Mouse (Mus musculus) heart, embryonic 16.5 days (tissue): Measurements from ENCODE around the gene Vrk3. TPM values are rescaled to one million over a fixed set of nuclear protein-coding genes. Genes with fewer than 3 reads are reported as not detected.
"Not testable (repeated sequence)": the region's sequence is repeated elsewhere in the genome, so short reads cannot be mapped to it uniquely, and the experiment has no call there.

Source experiments
- ATAC-seq: fragments of 200-750 bp; cut with Nextera tagmentation; replicated peaks from 2 replicates; pipeline ENCODE4 v1.8.0; 2017; ENCODE audit warnings: moderate number of reproducible peaks; ENCODE audit not compliant: insufficient read depth, low FRiP score; ENCODE audit errors: extremely low read depth
- H3K27ac ChIP-seq: fragments of 300-500 bp; sonication (generic); 2 replicates; pipeline ENCODE4 v1.5.1; 2014; ENCODE audit warnings: mild to moderate bottlenecking, low read length, control low read depth, moderate library complexity
- H3K27me3 ChIP-seq: fragments of 300-500 bp; sonication (generic); 2 replicates; pipeline ENCODE4 v1.6.1; 2014; ENCODE audit warnings: low read length, mixed read lengths; ENCODE audit not compliant: control insufficient read depth, insufficient read depth
- H3K36me3 ChIP-seq: fragments of 300-500 bp; sonication (generic); 2 replicates; pipeline ENCODE4 v1.6.1; 2014; ENCODE audit not compliant: control insufficient read depth, insufficient read depth
- H3K4me1 ChIP-seq: fragments of 300-500 bp; sonication (generic); 2 replicates; pipeline ENCODE4 v1.6.1; 2014; ENCODE audit warnings: low read length, mixed read lengths; ENCODE audit not compliant: control insufficient read depth, insufficient read depth
- H3K4me2 ChIP-seq: fragments of 300-500 bp; sonication (generic); 2 replicates; pipeline ENCODE4 v1.6.1; 2014; ENCODE audit warnings: low read depth, mild to moderate bottlenecking, control low read depth, low read length
- H3K4me3 ChIP-seq: fragments of 300-500 bp; sonication (generic); 2 replicates; pipeline ENCODE4 v1.5.1; 2014; ENCODE audit warnings: mild to moderate bottlenecking, control low read depth, low read length
- H3K9ac ChIP-seq: fragments of 300-500 bp; sonication (generic); 2 replicates; pipeline ENCODE4 v1.6.1; 2014; ENCODE audit warnings: low read length, control low read depth
- H3K9me3 ChIP-seq: fragments of 300-500 bp; sonication (generic); replicated peaks from 2 replicates; pipeline ENCODE4 v1.6.1; 2016; ENCODE audit warnings: low read length; ENCODE audit not compliant: control insufficient read depth
- WGBS: fragments of 180-500 bp; shearing (Covaris S2); extraction: QIAGEN DNeasy Blood & Tissue Kit; methylation state at CpG from one replicate; pipeline ENCODE4 v1.1.7; 2014; 5-methylcytosine and 5-hydroxymethylcytosine counted together
- polyA plus RNA-seq: library from polyadenylated mRNA; unstranded; fragments of >200 nt; fragmentation: Nextera tagmentation; extraction: Ambion mirVana; gene quantifications from 2 replicates; pipeline ENCODE4 v1.2.1, GENCODE M21; 2015

Vrk3 gene
- polyA plus RNA-seq, 1 experiment from 2014 or later = 36.5 TPM

- H3K9ac ChIP-seq = peak overlapping the region; percentile 74
- peak overlapping the region; percentile 90 for H3K4me2 ChIP-seq
- under 1% methylated on average over 18 of the region's 18 CpGs for WGBS
- H3K4me3 ChIP-seq = peak overlapping the region; percentile 52
- peak; percentile 42 for ATAC-seq
- no peaks in the 10 kb centered on the region for H3K27me3 ChIP-seq
- H3K36me3 ChIP-seq = no peaks in the 10 kb centered on the region
- H3K9me3 ChIP-seq = no peaks in the 10 kb centered on the region
- peaks cover 14% of the 10 kb centered on the region for H3K4me1 ChIP-seq
- H3K27ac ChIP-seq = no peak overlapping the region
These were observed 3.1 kb upstream of the Vrk3 start for GRCm38 (mm10) chr7:44745076-44745475.

- peaks cover 14% of the 10 kb centered on the region for H3K4me1 ChIP-seq
- H3K4me3 ChIP-seq = no peak overlapping the region
- no peak overlapping the region for H3K9ac ChIP-seq
- no peaks in the 10 kb centered on the region for H3K9me3 ChIP-seq
- ATAC-seq = no peak
- no peak overlapping the region for H3K27ac ChIP-seq
- H3K36me3 ChIP-seq = peaks cover 2% of the 10 kb centered on the region; the same call in 1 of the 2 replicates
- WGBS = 66% methylated on average over 4 of the region's 4 CpGs
- no peaks in the 10 kb centered on the region for H3K27me3 ChIP-seq
- H3K4me2 ChIP-seq = peak overlapping the region; percentile 76; the same call in 1 of the 2 replicates
These were observed 1.1 kb upstream of the Vrk3 start for GRCm38 (mm10) chr7:44747115-44747514.

- Histone ChIP-seq H3K36me3 (peaks cover 26% of the 10 kb centered on the region), H3K4me1 (peaks cover 11% of the 10 kb centered on the region)
- not testable (repeated sequence) for H3K4me3 ChIP-seq, H3K4me2 ChIP-seq, ATAC-seq, H3K27ac ChIP-seq, H3K27me3 ChIP-seq, H3K9ac ChIP-seq, H3K9me3 ChIP-seq
- WGBS = 95% methylated on average over 1 of the region's 1 CpGs
These were observed 2.7 kb downstream of the Vrk3 start, which contains the start of gene Zfp473 for GRCm38 (mm10) chr7:44750950-44751349. TSS of gene Zfp473 (minus strand) at chr7:44751050.

- no peak for ATAC-seq
- H3K27ac ChIP-seq = no peak overlapping the region
- H3K4me2 ChIP-seq = no peak overlapping the region
- peaks cover 61% of the 10 kb centered on the region for H3K36me3 ChIP-seq
- no peaks in the 10 kb centered on the region for H3K4me1 ChIP-seq
- no peaks in the 10 kb centered on the region for H3K27me3 ChIP-seq
- 84% methylated on average over 2 of the region's 2 CpGs for WGBS
- no peak overlapping the region for H3K9ac ChIP-seq
- H3K4me3 ChIP-seq = no peak overlapping the region
- no peaks in the 10 kb centered on the region for H3K9me3 ChIP-seq
These were observed 9.0 kb downstream of the Vrk3 start for GRCm38 (mm10) chr7:44757164-44757563.

- H3K9me3 ChIP-seq = no peaks in the 10 kb centered on the region
- H3K36me3 ChIP-seq = peaks cover 52% of the 10 kb centered on the region
- no peaks in the 10 kb centered on the region for H3K27me3 ChIP-seq
- no peak overlapping the region for H3K27ac ChIP-seq
- H3K4me1 ChIP-seq = no peaks in the 10 kb centered on the region
- no peak overlapping the region for H3K4me2 ChIP-seq
- H3K9ac ChIP-seq = no peak overlapping the region
- no peak for ATAC-seq
- H3K4me3 ChIP-seq = no peak overlapping the region
These were observed 12.2 kb downstream of the Vrk3 start for GRCm38 (mm10) chr7:44760366-44760765.

- H3K9ac ChIP-seq = no peak overlapping the region
- no peaks in the 10 kb centered on the region for H3K9me3 ChIP-seq
- 77% methylated on average over 5 of the region's 5 CpGs for WGBS
- H3K27me3 ChIP-seq = no peaks in the 10 kb centered on the region
- no peak overlapping the region for H3K4me2 ChIP-seq
- peaks cover 43% of the 10 kb centered on the region for H3K36me3 ChIP-seq
- no peaks in the 10 kb centered on the region for H3K4me1 ChIP-seq
- H3K4me3 ChIP-seq = no peak overlapping the region
- no peak for ATAC-seq
- H3K27ac ChIP-seq = no peak overlapping the region
These were observed 19.9 kb downstream of the Vrk3 start for GRCm38 (mm10) chr7:44768129-44768528.

- Histone ChIP-seq H3K9ac (no peak overlapping the region), H3K36me3 (peaks cover 45% of the 10 kb centered on the region), H3K4me3 (no peak overlapping the region), H3K27ac (no peak overlapping the region), H3K9me3 (no peaks in the 10 kb centered on the region), H3K27me3 (no peaks in the 10 kb centered on the region), H3K4me1 (no peaks in the 10 kb centered on the region), H3K4me2 (no peak overlapping the region)
- WGBS = 15% methylated on average over 6 of the region's 6 CpGs
- ATAC-seq = no peak
These were observed 21.9 kb downstream of the Vrk3 start for GRCm38 (mm10) chr7:44770046-44770578.

GRCm38 (mm10) chr7:44772591-44773204, 24.5 kb downstream of the Vrk3 start:
- Histone ChIP-seq H3K9ac (no peak overlapping the region), H3K4me2 (no peak overlapping the region), H3K36me3 (peaks cover 48% of the 10 kb centered on the region), H3K4me1 (no peaks in the 10 kb centered on the region), H3K9me3 (no peaks in the 10 kb centered on the region), H3K27ac (no peak overlapping the region), H3K27me3 (no peaks in the 10 kb centered on the region), H3K4me3 (no peak overlapping the region)
- ATAC-seq = no peak
- 74% methylated on average over 8 of the region's 8 CpGs for WGBS

GRCm38 (mm10) chr7:44776849-44777498, 28.8 kb downstream of the Vrk3 start:
- Histone ChIP-seq H3K4me2 (no peak overlapping the region), H3K27ac (no peak overlapping the region), H3K9me3 (no peaks in the 10 kb centered on the region), H3K27me3 (no peaks in the 10 kb centered on the region), H3K36me3 (peaks cover 31% of the 10 kb centered on the region), H3K9ac (no peak overlapping the region), H3K4me3 (no peak overlapping the region), H3K4me1 (no peaks in the 10 kb centered on the region)
- no peak for ATAC-seq
- 82% methylated on average over 9 of the region's 9 CpGs for WGBS
